Mouse (Mus musculus) spleen, adult 2 months (tissue): ENCODE data around the gene Bri3. TPM values are rescaled to one million over a fixed set of nuclear protein-coding genes. Genes with fewer than 3 reads are reported as not detected.

Source experiments
- DNase-seq, 2 experiments: peaks; one replicate each; pipeline versions ENCODE4 v3.0.0 to v3.0.0-alpha.2; 2012 to 2021; ENCODE audit warnings: low spot score in 2 of 2, low read depth in 1 of 2
- H3K27ac ChIP-seq: fragments of 200-500 bp; 2 replicates; pipeline ENCODE4 v1.5.1; 2012; ENCODE audit warnings: low read length, inconsistent platforms; ENCODE audit not compliant: insufficient read depth
- H3K27me3 ChIP-seq: fragments of 200-500 bp; 2 replicates; pipeline ENCODE4 v1.6.1; 2012; ENCODE audit warnings: mild to moderate bottlenecking, moderate library complexity, low read length, inconsistent platforms; ENCODE audit not compliant: control insufficient read depth, insufficient read depth
- H3K36me3 ChIP-seq: fragments of 200-500 bp; 2 replicates; pipeline ENCODE4 v1.6.1; 2012; ENCODE audit warnings: mild to moderate bottlenecking, low read length, inconsistent platforms; ENCODE audit not compliant: control insufficient read depth, insufficient read depth
- H3K4me1 ChIP-seq: fragments of 200-500 bp; 2 replicates; pipeline ENCODE4 v1.6.1; 2011; ENCODE audit warnings: inconsistent platforms; ENCODE audit not compliant: control insufficient read depth, insufficient read depth, insufficient read length
- H3K4me3 ChIP-seq: fragments of 200-500 bp; 2 replicates; pipeline ENCODE4 v1.5.1; 2011; ENCODE audit warnings: mild to moderate bottlenecking, inconsistent platforms; ENCODE audit not compliant: insufficient read depth, insufficient read length; ENCODE audit errors: extremely low read depth
- CTCF ChIP-seq: fragments of 200-500 bp; IDR thresholded peaks from 2 replicates; pipeline ENCODE4 v1.5.1; 2011; ENCODE audit warnings: mild to moderate bottlenecking, inconsistent platforms; ENCODE audit not compliant: insufficient read depth, insufficient read length, insufficient replicate concordance; ENCODE audit errors: extremely low read depth
- POLR2A ChIP-seq: fragments of 200-500 bp; IDR thresholded peaks from 2 replicates; pipeline ENCODE4 v1.6.1; 2011; ENCODE audit warnings: low read depth, low read length, inconsistent platforms
- WGBS: fragments of 180-500 bp; shearing (Covaris S2); methylation state at CpG from one replicate; pipeline ENCODE4 v1.1.7; 2018; 5-methylcytosine and 5-hydroxymethylcytosine counted together
- polyA plus RNA-seq: library from polyadenylated mRNA; depleted of rRNA; stranded (reverse); fragments of >200 nt; gene quantifications from 2 replicates; pipeline ENCODE4 v1.2.3, GENCODE M21; 2012

The Bri3 gene
- polyA plus RNA-seq, 1 experiment, result 50.2 TPM

DNA sequence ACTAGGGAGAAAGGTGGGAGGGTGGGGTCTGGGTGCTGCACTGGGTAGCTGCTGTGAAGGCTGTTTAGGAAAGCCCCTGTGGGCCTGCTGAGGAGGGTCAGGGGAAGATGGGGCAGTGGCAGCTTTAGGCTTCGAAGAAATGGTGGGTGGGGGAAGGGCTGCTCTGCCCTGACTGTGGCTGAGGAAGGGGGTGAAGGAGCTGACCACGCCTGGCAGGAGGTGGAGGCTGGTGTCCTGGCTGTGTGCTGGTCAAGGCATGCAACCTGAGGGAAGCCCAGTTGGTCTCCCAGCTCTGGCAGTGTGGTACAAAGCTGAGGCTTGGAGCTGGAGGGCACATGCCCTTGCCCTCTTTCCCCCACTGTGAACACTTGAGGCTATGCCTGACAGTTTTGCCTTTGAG lies 14.4 kb downstream of the Bri3 start:
- WGBS, result 72% methylated on average over 2 of the region's 2 CpGs
- no peak for DNase-seq
- Histone ChIP-seq H3K4me1 (peaks cover 13% of the 10 kb centered on the region; the same call in 1 of the 2 replicates), H3K27ac (no peak overlapping the region), H3K27me3 (no peaks in the 10 kb centered on the region), H3K36me3 (no peaks in the 10 kb centered on the region; the same call in 1 of the 2 replicates), H3K4me3 (no peak overlapping the region)
- TF ChIP-seq CTCF, result no peak
- TF ChIP-seq POLR2A, result no peak

DNA sequence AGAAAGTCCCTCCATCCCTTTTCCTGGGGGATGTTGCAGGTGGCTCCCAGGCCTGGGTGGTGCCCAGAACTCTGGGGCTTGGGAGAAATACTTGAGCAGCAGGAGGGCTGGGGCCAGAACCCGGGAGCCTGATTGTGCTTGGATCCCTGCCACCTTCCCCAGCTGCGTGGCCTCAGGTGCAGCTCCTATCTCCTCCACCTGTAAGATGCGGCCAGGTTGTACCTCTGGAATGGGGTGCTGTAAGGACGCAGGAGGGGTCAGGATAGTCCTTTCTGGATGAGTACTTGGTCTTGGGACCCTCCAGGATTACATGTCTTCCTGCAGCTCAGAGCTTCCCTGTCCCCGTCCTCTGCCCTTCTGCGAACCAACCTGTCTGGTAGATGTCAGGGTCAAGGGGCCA lies 15.0 kb downstream of the Bri3 start:
- TF ChIP-seq POLR2A (no peak), CTCF (no peak)
- 89% methylated on average over 6 of the region's 6 CpGs for WGBS
- peaks cover 11% of the 10 kb centered on the region; the same call in 1 of the 2 replicates for H3K4me1 ChIP-seq

DNA sequence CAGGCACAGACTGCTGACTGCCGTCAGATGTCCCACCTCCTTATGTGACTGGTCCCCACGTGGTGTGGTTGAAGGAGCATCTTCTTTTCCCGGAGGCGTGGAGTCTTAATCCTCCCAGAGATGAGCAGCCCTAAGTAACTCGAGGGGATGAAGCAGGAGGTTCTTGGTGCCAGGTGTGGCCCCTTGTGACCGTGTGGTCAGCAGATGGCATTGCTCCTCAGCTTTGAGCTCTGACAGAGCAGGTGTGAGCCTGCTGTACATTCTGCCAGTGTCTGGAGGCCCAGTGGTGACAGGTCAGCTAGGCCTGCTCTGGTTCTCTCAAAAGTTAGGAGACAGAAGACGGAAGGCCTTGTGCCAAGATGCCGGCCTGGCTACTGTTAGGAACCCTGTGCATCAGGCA lies 16.2 kb downstream of the Bri3 start:
- no peak for TF ChIP-seq CTCF
- no peak for TF ChIP-seq POLR2A
- Histone ChIP-seq H3K4me1 (peaks cover 10% of the 10 kb centered on the region; the same call in 1 of the 2 replicates), H3K27me3 (no peaks in the 10 kb centered on the region), H3K4me3 (no peak overlapping the region), H3K36me3 (no peaks in the 10 kb centered on the region; the same call in 1 of the 2 replicates), H3K27ac (no peak overlapping the region)
- no peak for DNase-seq
- WGBS, result 85% methylated on average over 8 of the region's 8 CpGs

More for the DNA sequence above, 15.0 kb downstream of the Bri3 start:
- no peaks in the 10 kb centered on the region; the same call in 1 of the 2 replicates for H3K36me3 ChIP-seq
- no peaks in the 10 kb centered on the region for H3K27me3 ChIP-seq
- H3K4me3 ChIP-seq, result no peak overlapping the region
- no peak overlapping the region for H3K27ac ChIP-seq
- DNase-seq, result no peak

DNA sequence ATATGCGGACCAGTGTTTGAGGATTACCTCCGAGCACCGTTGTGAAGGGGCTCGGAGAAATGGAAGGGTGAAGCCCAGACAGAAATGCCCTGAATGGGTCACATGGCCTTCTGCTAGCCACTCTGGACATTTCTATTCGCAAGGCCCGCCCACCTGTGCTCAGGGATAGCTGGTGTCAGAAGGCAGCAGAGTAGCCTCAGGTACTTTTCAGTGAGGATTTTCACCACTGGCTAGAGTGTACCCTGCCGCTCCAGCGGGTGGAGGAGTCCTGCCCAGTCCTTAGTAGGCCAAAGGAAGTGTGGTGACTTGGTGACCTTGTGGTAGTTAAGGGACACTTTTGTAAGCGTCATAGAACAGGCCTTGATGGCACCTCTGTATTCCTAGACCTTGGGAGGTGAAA lies 17.1 kb downstream of the Bri3 start:
- H3K4me1 ChIP-seq, result peaks cover 6% of the 10 kb centered on the region; the same call in 1 of the 2 replicates
- DNase-seq, result no peak
- no peak overlapping the region for H3K27ac ChIP-seq
- H3K36me3 ChIP-seq, result no peaks in the 10 kb centered on the region; the same call in 1 of the 2 replicates
- H3K27me3 ChIP-seq, result no peaks in the 10 kb centered on the region
- 91% methylated on average over 9 of the region's 9 CpGs for WGBS
- TF ChIP-seq POLR2A (no peak), CTCF (no peak)
- H3K4me3 ChIP-seq, result no peak overlapping the region

DNA sequence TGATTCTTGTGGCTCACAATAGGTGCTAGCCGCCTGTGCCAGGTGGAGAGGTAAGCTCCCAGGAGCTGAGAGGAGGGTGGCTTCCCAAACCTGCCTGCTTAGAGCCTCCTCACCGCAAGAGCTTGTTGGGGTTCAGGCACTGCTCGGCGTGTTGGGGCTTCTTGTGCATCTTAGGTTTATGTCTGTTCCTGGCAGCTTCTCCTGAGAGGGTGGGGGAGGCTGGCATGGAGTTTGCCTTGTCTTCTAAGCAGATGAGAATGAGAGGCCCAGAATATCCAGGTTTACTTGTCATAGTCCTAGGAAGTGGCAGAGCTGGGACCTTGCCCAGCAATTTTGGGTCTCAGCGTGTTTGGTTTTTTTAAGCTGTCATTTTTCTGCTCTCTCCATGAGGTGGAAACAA lies 17.6 kb downstream of the Bri3 start:
- peaks cover 1% of the 10 kb centered on the region; the same call in 1 of the 2 replicates for H3K4me1 ChIP-seq
- WGBS, result 93% methylated on average over 5 of the region's 5 CpGs
- no peaks in the 10 kb centered on the region for H3K27me3 ChIP-seq
- no peak for TF ChIP-seq POLR2A
- no peak for TF ChIP-seq CTCF
- H3K4me3 ChIP-seq, result no peak overlapping the region
- peaks cover 2% of the 10 kb centered on the region for H3K36me3 ChIP-seq
- H3K27ac ChIP-seq, result no peak overlapping the region
- DNase-seq, result no peak

DNA sequence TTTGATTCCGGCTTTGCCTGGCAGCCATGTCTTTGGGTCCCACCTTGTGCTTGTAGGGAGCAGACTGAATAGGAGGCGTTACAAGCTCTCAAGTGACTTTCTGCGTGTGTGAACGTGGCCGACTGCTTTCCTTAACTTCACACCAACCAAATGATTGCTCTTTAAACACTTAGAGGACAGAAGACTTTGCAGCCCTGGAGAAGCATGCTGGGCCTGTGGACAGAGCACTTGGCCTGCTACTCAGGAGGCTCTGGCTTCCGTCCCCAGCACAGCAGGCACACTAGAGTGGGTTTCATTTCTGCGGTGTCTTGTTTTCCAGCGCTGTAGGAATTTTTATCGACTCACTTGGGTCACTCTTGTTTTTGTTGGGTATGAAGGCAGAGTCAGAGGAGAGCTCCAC lies 18.8 kb downstream of the Bri3 start:
- no peaks in the 10 kb centered on the region for H3K27me3 ChIP-seq
- H3K4me3 ChIP-seq, result no peak overlapping the region
- H3K27ac ChIP-seq, result no peak overlapping the region
- peaks cover 2% of the 10 kb centered on the region for H3K36me3 ChIP-seq
- no peaks in the 10 kb centered on the region for H3K4me1 ChIP-seq
- DNase-seq, result no peak
- 87% methylated on average over 9 of the region's 9 CpGs for WGBS
- TF ChIP-seq CTCF (no peak), POLR2A (no peak)

DNA sequence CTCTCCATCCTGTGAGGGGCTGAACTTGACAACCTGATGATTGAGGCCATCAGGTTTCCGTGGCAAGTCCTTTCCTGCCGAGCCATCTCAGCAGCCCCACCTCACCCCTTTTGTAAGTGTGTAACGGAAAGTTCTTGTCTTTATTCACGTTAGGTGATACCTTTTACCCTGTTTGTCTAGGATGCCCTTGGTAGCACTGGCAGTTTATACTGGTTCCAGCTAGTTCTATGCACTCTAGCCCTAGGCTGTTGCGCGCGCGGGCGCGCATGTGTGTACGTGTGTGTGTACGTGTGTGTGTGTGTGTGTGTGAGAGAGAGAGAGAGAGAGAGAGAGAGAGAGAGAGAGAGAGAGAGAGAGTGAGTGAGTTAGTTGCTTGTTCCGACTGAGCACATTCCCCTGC lies 19.3 kb downstream of the Bri3 start:
- peaks cover 2% of the 10 kb centered on the region for H3K36me3 ChIP-seq
- TF ChIP-seq POLR2A (no peak), CTCF (no peak)
- no peaks in the 10 kb centered on the region for H3K4me1 ChIP-seq
- no peaks in the 10 kb centered on the region for H3K27me3 ChIP-seq
- no peak overlapping the region for H3K4me3 ChIP-seq
- WGBS, result 83% methylated on average over 13 of the region's 13 CpGs
- no peak overlapping the region for H3K27ac ChIP-seq
- no peak for DNase-seq
